Mouse (Mus musculus) lung, postnatal 0 days (tissue): Measurements from ENCODE around the gene Wipi1. TPM values are rescaled to one million over a fixed set of nuclear protein-coding genes. Genes with fewer than 3 reads are reported as not detected.

Experiments used
- ATAC-seq: fragments of 200-750 bp; cut with Nextera tagmentation; 2 replicates; pipeline ENCODE4 v1.8.0; 2017; ENCODE audit warnings: moderate library complexity
- DNase-seq: peaks from one replicate; pipeline ENCODE4 v3.0.0-alpha.2; 2016; ENCODE audit warnings: low spot score
- H3K27ac ChIP-seq: fragments of 300-500 bp; sonication (generic); 2 replicates; pipeline ENCODE4 v1.5.1; 2014; ENCODE audit warnings: antibody characterized with exemption, mild to moderate bottlenecking, low read length, mixed read lengths
- H3K27me3 ChIP-seq: fragments of 300-500 bp; sonication (generic); replicated peaks from 2 replicates; pipeline ENCODE4 v1.6.1; 2014; ENCODE audit warnings: low read length, mixed read lengths; ENCODE audit not compliant: insufficient read depth
- H3K36me3 ChIP-seq: fragments of 300-500 bp; sonication (generic); 2 replicates; pipeline ENCODE4 v1.6.1; 2014; ENCODE audit warnings: low read length, mixed read lengths; ENCODE audit not compliant: insufficient read depth
- H3K4me1 ChIP-seq: fragments of 300-500 bp; sonication (generic); 2 replicates; pipeline ENCODE4 v1.6.1; 2014; ENCODE audit warnings: antibody characterized with exemption, low read depth, low read length, mixed read lengths; ENCODE audit not compliant: insufficient read depth
- H3K4me2 ChIP-seq: fragments of 300-500 bp; sonication (generic); replicated peaks from 2 replicates; pipeline ENCODE4 v1.6.1; 2014; ENCODE audit warnings: low read depth, mild to moderate bottlenecking, low read length, moderate library complexity, mixed read lengths
- H3K4me3 ChIP-seq: fragments of 300-500 bp; sonication (generic); 2 replicates; pipeline ENCODE4 v1.5.1; 2014; ENCODE audit warnings: low read depth, low read length
- H3K9ac ChIP-seq: fragments of 300-500 bp; sonication (generic); replicated peaks from 2 replicates; pipeline ENCODE4 v1.6.1; 2014; ENCODE audit warnings: low read depth, mild to moderate bottlenecking
- H3K9me3 ChIP-seq: fragments of 300-500 bp; sonication (generic); 2 replicates; pipeline ENCODE4 v1.6.1; 2016; ENCODE audit warnings: low read length, mixed read lengths
- CTCF ChIP-seq: IDR thresholded peaks from 2 replicates; pipeline ENCODE4 v1.5.1; 2016; ENCODE audit warnings: antibody characterized with exemption, mild to moderate bottlenecking
- EP300 ChIP-seq: IDR thresholded peaks from 2 replicates; pipeline ENCODE4 v1.6.1; 2016; ENCODE audit warnings: antibody characterized with exemption, mild to moderate bottlenecking, control low read depth
- WGBS: fragments of 180-500 bp; shearing (Covaris S2); extraction: QIAGEN DNeasy Blood & Tissue Kit; methylation state at CpG from one replicate; pipeline ENCODE4 v1.1.7; 2014; 5-methylcytosine and 5-hydroxymethylcytosine counted together
- polyA plus RNA-seq: library from polyadenylated mRNA; unstranded; fragments of >200 nt; fragmentation: Nextera tagmentation; extraction: Ambion mirVana; gene quantifications from 2 replicates; pipeline ENCODE4 v1.2.1, GENCODE M21; 2015

Gene Wipi1
- polyA plus RNA-seq, 1 experiment from 2014 or later: 65.1 TPM

DNA sequence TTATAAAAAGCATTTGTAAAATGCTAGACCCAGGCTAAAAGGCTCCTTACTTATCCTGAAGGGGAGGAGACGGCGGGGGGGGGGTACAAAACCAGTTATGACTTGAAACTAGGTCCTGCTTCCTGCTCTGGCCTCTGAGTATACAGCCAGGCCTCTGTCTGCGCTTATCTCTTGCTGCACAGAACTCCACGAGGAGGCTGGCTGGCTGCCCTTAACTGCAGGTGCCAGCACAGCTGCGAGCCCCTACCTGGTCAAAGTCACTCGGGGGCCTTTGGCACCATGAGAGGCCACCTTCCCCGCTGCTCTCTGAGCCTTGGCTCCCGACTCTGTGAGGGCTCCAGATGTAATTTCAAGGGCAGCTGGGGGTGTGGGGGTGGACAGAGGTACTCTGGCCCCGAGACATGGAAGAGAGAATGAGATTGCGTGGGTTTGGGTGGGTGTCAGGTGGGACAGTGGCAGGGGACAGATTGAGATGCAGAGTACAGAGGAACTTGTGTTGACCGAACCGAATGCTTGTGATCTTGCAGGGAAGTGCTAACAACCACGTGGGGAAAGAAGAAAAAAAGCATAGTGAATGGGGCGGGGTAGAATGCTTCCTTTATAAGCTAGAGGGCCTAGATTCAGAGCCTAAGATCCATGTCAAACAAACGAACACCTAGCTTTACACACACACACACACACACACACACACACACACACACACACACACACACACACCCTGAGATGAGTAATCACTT is 24.0 kb downstream of the Wipi1 start:
- Histone ChIP-seq H3K4me1 (no peaks in the 10 kb centered on the region), H3K27me3 (no peaks in the 10 kb centered on the region), H3K9me3 (no peaks in the 10 kb centered on the region), H3K4me2 (no peak overlapping the region), H3K4me3 (no peak overlapping the region), H3K36me3 (peaks cover 7% of the 10 kb centered on the region; the same call in 1 of the 2 replicates), H3K27ac (no peak overlapping the region), H3K9ac (no peak overlapping the region)
- ATAC-seq: peak; percentile 43
- 25% methylated on average over 15 of the region's 15 CpGs for WGBS
- DNase-seq: peak; percentile 15
- TF ChIP-seq CTCF (no peak), EP300 (no peak)

DNA sequence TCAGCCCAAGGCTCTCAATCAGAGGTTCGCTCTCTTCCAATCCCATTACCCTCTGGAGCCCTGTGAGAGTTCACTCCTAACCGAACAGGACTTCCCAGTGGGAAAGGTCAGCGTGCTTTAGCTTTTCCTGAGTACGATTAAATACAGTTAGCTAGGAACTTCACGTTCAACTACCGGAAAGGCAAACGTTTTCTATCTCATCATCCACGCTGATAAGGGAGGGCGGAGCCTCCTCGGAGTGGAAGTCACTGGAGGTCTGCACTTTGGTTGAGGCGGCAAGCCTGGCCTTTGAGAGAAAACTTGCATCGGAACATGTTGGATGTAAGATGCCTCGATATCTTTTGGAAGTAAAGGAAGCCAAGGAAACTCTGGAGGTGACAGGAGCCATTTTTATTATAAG is 24.7 kb downstream of the Wipi1 start:
- no peak overlapping the region for H3K4me2 ChIP-seq
- peaks cover 7% of the 10 kb centered on the region; the same call in 1 of the 2 replicates for H3K36me3 ChIP-seq
- DNase-seq (no peak), ATAC-seq (no peak)
- no peaks in the 10 kb centered on the region for H3K9me3 ChIP-seq
- TF ChIP-seq CTCF: no peak
- TF ChIP-seq EP300: no peak
- H3K27me3 ChIP-seq: no peaks in the 10 kb centered on the region
- H3K27ac ChIP-seq: no peak overlapping the region
- WGBS: 25% methylated on average over 13 of the region's 13 CpGs
- H3K4me1 ChIP-seq: no peaks in the 10 kb centered on the region
- no peak overlapping the region for H3K4me3 ChIP-seq
- no peak overlapping the region for H3K9ac ChIP-seq

DNA sequence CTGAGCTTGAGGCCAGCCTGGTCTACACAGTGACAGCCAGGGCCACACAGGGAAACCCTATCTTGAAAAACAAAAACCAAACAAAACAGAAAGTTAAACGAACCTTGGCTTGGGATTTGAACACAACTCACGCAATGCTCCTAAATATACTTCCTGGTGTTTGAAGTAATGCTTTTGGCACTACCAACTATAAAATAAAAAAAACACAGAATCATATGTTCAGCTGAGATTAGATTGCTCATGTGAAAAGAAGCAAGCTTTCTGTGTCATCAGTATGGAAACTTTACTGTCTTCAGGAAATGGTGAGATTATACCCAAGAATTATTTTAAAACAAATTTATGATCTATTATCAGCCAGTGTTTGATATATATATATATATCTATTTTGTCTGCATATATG is 25.3 kb downstream of the Wipi1 start:
- H3K36me3 ChIP-seq: peaks cover 11% of the 10 kb centered on the region; the same call in 1 of the 2 replicates
- ATAC-seq (no peak), DNase-seq (no peak)
- H3K4me1 ChIP-seq: no peaks in the 10 kb centered on the region
- H3K9me3 ChIP-seq: no peaks in the 10 kb centered on the region
- TF ChIP-seq EP300: no peak
- TF ChIP-seq CTCF: no peak
- no peak overlapping the region for H3K4me3 ChIP-seq
- H3K27me3 ChIP-seq: no peaks in the 10 kb centered on the region
- WGBS: 42% methylated on average over 2 of the region's 2 CpGs
- no peak overlapping the region for H3K4me2 ChIP-seq
- H3K9ac ChIP-seq: no peak overlapping the region
- H3K27ac ChIP-seq: no peak overlapping the region

GRCm38 (mm10) chr11:109584843-109585713 is 26.7 kb downstream of the Wipi1 start:
- 45% methylated on average over 11 of the region's 11 CpGs for WGBS
- ATAC-seq: peak; percentile 61
- peak; percentile 88 for DNase-seq
- H3K27ac ChIP-seq: no peak overlapping the region
- no peak overlapping the region for H3K4me3 ChIP-seq
- H3K36me3 ChIP-seq: peaks cover 16% of the 10 kb centered on the region; the same call in 1 of the 2 replicates
- no peak overlapping the region for H3K4me2 ChIP-seq
- no peaks in the 10 kb centered on the region for H3K4me1 ChIP-seq
- no peak overlapping the region for H3K9ac ChIP-seq
- TF ChIP-seq CTCF (peak; percentile 99), EP300 (no peak)
- no peaks in the 10 kb centered on the region for H3K9me3 ChIP-seq
- no peaks in the 10 kb centered on the region for H3K27me3 ChIP-seq

DNA sequence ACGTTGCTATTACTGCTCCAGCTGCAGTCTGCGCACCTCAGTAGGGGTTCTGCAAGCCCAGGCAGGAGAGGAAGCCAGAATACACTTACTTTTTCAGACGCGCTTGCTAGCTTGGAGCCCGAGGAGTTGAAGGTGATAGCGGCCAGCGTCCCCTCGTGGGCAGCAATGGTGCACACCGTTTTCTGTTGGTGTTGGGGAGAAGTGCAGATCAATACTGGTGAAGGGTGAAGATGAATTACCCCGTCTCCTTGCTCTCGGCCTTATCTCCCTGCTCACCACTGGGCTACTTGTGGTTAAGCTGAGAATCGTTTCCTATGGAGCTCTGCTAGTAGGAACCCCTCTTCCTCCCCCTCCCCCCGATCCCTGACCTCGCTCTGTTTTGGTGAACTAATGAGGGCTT is 27.8 kb downstream of the Wipi1 start:
- no peaks in the 10 kb centered on the region for H3K9me3 ChIP-seq
- no peaks in the 10 kb centered on the region for H3K4me1 ChIP-seq
- H3K4me3 ChIP-seq: no peak overlapping the region
- DNase-seq (no peak), ATAC-seq (no peak)
- TF ChIP-seq EP300 (no peak), CTCF (no peak)
- no peaks in the 10 kb centered on the region for H3K27me3 ChIP-seq
- no peak overlapping the region for H3K4me2 ChIP-seq
- WGBS: 75% methylated on average over 14 of the region's 14 CpGs
- H3K9ac ChIP-seq: no peak overlapping the region
- H3K36me3 ChIP-seq: peaks cover 22% of the 10 kb centered on the region
- no peak overlapping the region for H3K27ac ChIP-seq

GRCm38 (mm10) chr11:109579999-109580398 is 31.8 kb downstream of the Wipi1 start:
- ATAC-seq (no peak), DNase-seq (no peak)
- no peak overlapping the region for H3K4me2 ChIP-seq
- peaks cover 33% of the 10 kb centered on the region for H3K36me3 ChIP-seq
- TF ChIP-seq CTCF (no peak), EP300 (no peak)
- 93% methylated on average over 9 of the region's 9 CpGs for WGBS
- H3K4me1 ChIP-seq: no peaks in the 10 kb centered on the region
- no peak overlapping the region for H3K9ac ChIP-seq
- no peak overlapping the region for H3K27ac ChIP-seq
- no peak overlapping the region for H3K4me3 ChIP-seq
- no peaks in the 10 kb centered on the region for H3K27me3 ChIP-seq
- no peaks in the 10 kb centered on the region for H3K9me3 ChIP-seq
